In genomic region chr13:59010893-59011529, GRCm38 (mm10) we compare ENCODE assay signal across 8 mouse cellular contexts.
A peak's percentile ranks its signal among the peaks of the same experiment; 100 is the strongest.
DNase-seq lines count a peak whose midpoint lies in the region; ATAC-seq and TF ChIP-seq lines count a peak whose summit lies in the region.

No protein-coding gene starts in this region.

- H3K36me3 ChIP-seq in forebrain, embryonic 14.5 days (ENCODE audit: control insufficient read depth, insufficient read depth, low read length) = no peaks in the 10 kb centered on the region
- no peaks in the 10 kb centered on the region for H3K36me3 ChIP-seq in liver, embryonic 14.5 days (replicated peaks; ENCODE audit: control insufficient read depth, insufficient read depth, low read depth)
- H3K36me3 ChIP-seq in neural tube, embryonic 13.5 days = no peaks in the 10 kb centered on the region

- no peak for TF ChIP-seq EP300 in liver, embryonic 14.5 days (IDR thresholded peaks at IDR 0.05; ENCODE audit: low read depth)

- peaks cover 15% of the 10 kb centered on the region for H3K4me1 ChIP-seq in forebrain, embryonic 14.5 days (ENCODE audit: control insufficient read depth, insufficient read depth, low read length)
- H3K4me1 ChIP-seq in liver, embryonic 14.5 days (replicated peaks; ENCODE audit: control insufficient read depth in 2 of 2, insufficient read depth in 2 of 2, low read length in 1 of 2) = no peaks in the 10 kb centered on the region
- peaks cover 37% of the 10 kb centered on the region for H3K4me1 ChIP-seq in neural tube, embryonic 13.5 days (replicated peaks)

- H3K9ac ChIP-seq in forebrain, embryonic 14.5 days (ENCODE audit: low read length) = peak overlapping the region; percentile 62
- no peak overlapping the region for H3K9ac ChIP-seq in liver, embryonic 14.5 days (replicated peaks)
- peak overlapping the region; percentile 69 for H3K9ac ChIP-seq in neural tube, embryonic 13.5 days

- H3K4me3 ChIP-seq in forebrain, embryonic 14.5 days (ENCODE audit: low read depth, low read length) = peak overlapping the region; percentile 25
- no peak overlapping the region for H3K4me3 ChIP-seq in liver, embryonic 14.5 days (ENCODE audit: insufficient read depth in 1 of 2, low read depth in 2 of 2, low read length in 2 of 2)
- H3K4me3 ChIP-seq in neural tube, embryonic 13.5 days = peak overlapping the region; percentile 28

- ATAC-seq in forebrain, embryonic 14.5 days = peak; percentile 73
- no peak for ATAC-seq in liver, embryonic 14.5 days (ENCODE audit: insufficient read depth)
- ATAC-seq in neural tube, embryonic 13.5 days (ENCODE audit: low read depth) = peak; percentile 85
- no peak for ATAC-seq in erythroblast, adult 5-6 weeks (replicated peaks; ENCODE audit: low FRiP score, poor library complexity, severe bottlenecking)

- WGBS in forebrain, embryonic 14.5 days = 10% methylated on average over 16 of the region's 16 CpGs
- 35% methylated on average over 16 of the region's 16 CpGs for WGBS in liver, embryonic 14.5 days (ENCODE audit: insufficient replicate concordance)
- WGBS in neural tube, embryonic 13.5 days = 6% methylated on average over 16 of the region's 16 CpGs

- peak overlapping the region; percentile 67 for H3K4me2 ChIP-seq in forebrain, embryonic 14.5 days (ENCODE audit: low read length)
- H3K4me2 ChIP-seq in liver, embryonic 14.5 days (ENCODE audit: low read depth) = peak overlapping the region; percentile 30; the same call in 1 of the 2 replicates
- peak overlapping the region; percentile 61 for H3K4me2 ChIP-seq in neural tube, embryonic 13.5 days

- H3K27me3 ChIP-seq in forebrain, embryonic 14.5 days (replicated peaks; ENCODE audit: control insufficient read depth, insufficient read depth, low read length) = no peaks in the 10 kb centered on the region
- H3K27me3 ChIP-seq in liver, embryonic 14.5 days (ENCODE audit: control insufficient read depth, insufficient read depth, low read length) = no peaks in the 10 kb centered on the region
- H3K27me3 ChIP-seq in neural tube, embryonic 13.5 days = no peaks in the 10 kb centered on the region

- H3K27ac ChIP-seq in forebrain, embryonic 14.5 days (ENCODE audit: low read depth, low read length) = peak overlapping the region; percentile 70
- no peak overlapping the region for H3K27ac ChIP-seq in liver, embryonic 14.5 days
- H3K27ac ChIP-seq in neural tube, embryonic 13.5 days (replicated peaks) = peak overlapping the region; percentile 97

- H3K9me3 ChIP-seq in forebrain, embryonic 14.5 days (replicated peaks; ENCODE audit: control insufficient read depth, low read length) = no peaks in the 10 kb centered on the region
- no peaks in the 10 kb centered on the region for H3K9me3 ChIP-seq in liver, embryonic 14.5 days (ENCODE audit: control insufficient read depth, low read length)
- H3K9me3 ChIP-seq in neural tube, embryonic 13.5 days = no peaks in the 10 kb centered on the region

- TF ChIP-seq CTCF in liver, embryonic 14.5 days (IDR thresholded peaks at IDR 0.05; ENCODE audit: low read depth) = no peak

- peak; percentile 11 to 27 for DNase-seq in kidney, postnatal 4 days
- no peak for DNase-seq in kidney, postnatal 10 days
- peak; percentile 57 for DNase-seq in forebrain, embryonic 14.5 days (ENCODE audit: low spot score)
- no peak for DNase-seq in liver, embryonic 14.5 days (ENCODE audit: low read depth in 3 of 3, low spot score in 3 of 3)
- no peak for DNase-seq in gastrocnemius, postnatal 25 days
- no peak for DNase-seq in spleen, postnatal 4 days (ENCODE audit: low spot score in 2 of 2)

Comparison
In these comparisons a context has a peak if more than half of its experiments do, and no peak if none do; other contexts are left out.
1. DNase-seq: peak in kidney, postnatal 4 days (2 of 2) and forebrain, embryonic 14.5 days (single experiment); none in kidney, postnatal 10 days (single experiment), liver, embryonic 14.5 days (0 of 3), gastrocnemius, postnatal 25 days (single experiment) and spleen, postnatal 4 days (0 of 2).
2. ATAC-seq: peak in forebrain, embryonic 14.5 days (single experiment) and neural tube, embryonic 13.5 days (single experiment); none in liver, embryonic 14.5 days (single experiment) and erythroblast, adult 5-6 weeks (single experiment).
3. H3K4me3 ChIP-seq: peak in forebrain, embryonic 14.5 days (single experiment) and neural tube, embryonic 13.5 days (single experiment); none in liver, embryonic 14.5 days (0 of 2).
4. Peak in every context shown above with its lines, with median percentiles within 50 percentile points of each other: H3K4me2 ChIP-seq.